Mouse (Mus musculus) E14TG2a.4 (cell line): ENCODE results near the gene Aldh3b1.
A peak's percentile ranks its signal among the peaks of the same experiment; 100 is the strongest.

Source experiments
- H3K27me3 ChIP-seq: 2 replicates; pipeline ENCODE4 v1.6.1; 2014; ENCODE audit warnings: low read length, control low read depth; ENCODE audit not compliant: insufficient read depth
- H3K36me3 ChIP-seq: 2 replicates; pipeline ENCODE4 v1.6.1; 2014; ENCODE audit warnings: low read length, control low read depth; ENCODE audit not compliant: insufficient read depth
- H3K4me1 ChIP-seq: replicated peaks from 2 replicates; pipeline ENCODE4 v1.6.1; 2014; ENCODE audit warnings: low read depth, low read length, control low read depth
- H3K4me3 ChIP-seq: replicated peaks from 2 replicates; pipeline ENCODE4 v1.5.1; 2014; ENCODE audit warnings: mild to moderate bottlenecking, low read length
- H3K9me3 ChIP-seq: 2 replicates; pipeline ENCODE4 v1.6.1; 2014; ENCODE audit warnings: low read length, control low read depth
- CTCF ChIP-seq: conservative IDR thresholded peaks from 2 replicates; pipeline ENCODE4 v1.5.1; 2014; ENCODE audit warnings: low read length
- NANOG ChIP-seq: IDR thresholded peaks from 2 replicates; pipeline ENCODE4 v1.6.1; 2014; ENCODE audit warnings: borderline replicate concordance, low read length, mixed read lengths
- POU5F1 ChIP-seq: IDR thresholded peaks from 2 replicates; pipeline ENCODE4 v1.6.1; 2014; ENCODE audit warnings: low read length, borderline replicate concordance

Gene Aldh3b1

DNA sequence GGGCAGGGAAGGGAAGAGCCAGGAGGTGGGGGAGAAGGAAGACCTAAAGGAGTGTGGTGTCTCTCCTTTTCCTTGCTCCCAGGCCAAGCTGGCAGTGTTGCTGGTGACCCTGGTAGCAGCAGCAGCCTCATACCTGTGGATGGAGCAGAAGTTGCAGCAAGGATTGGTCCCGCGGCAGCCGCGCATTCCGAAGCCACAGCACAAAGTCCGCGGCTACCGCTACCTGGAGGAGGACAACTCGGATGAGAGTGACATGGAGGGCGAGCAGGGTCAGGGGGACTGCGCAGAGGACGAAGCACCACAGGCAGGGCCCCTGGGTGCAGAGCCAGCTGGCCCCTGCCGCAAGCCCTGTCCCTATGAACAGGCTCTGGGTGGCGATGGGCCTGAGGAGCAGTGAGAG is 18.9 kb upstream of the Aldh3b1 start:
- H3K27me3 ChIP-seq = peaks cover 7% of the 10 kb centered on the region
- peaks cover 37% of the 10 kb centered on the region for H3K4me1 ChIP-seq
- TF ChIP-seq CTCF (no peak), POU5F1 (no peak), NANOG (no peak)
- H3K36me3 ChIP-seq = no peaks in the 10 kb centered on the region
- peak overlapping the region; percentile 62 for H3K4me3 ChIP-seq
- no peaks in the 10 kb centered on the region for H3K9me3 ChIP-seq

DNA sequence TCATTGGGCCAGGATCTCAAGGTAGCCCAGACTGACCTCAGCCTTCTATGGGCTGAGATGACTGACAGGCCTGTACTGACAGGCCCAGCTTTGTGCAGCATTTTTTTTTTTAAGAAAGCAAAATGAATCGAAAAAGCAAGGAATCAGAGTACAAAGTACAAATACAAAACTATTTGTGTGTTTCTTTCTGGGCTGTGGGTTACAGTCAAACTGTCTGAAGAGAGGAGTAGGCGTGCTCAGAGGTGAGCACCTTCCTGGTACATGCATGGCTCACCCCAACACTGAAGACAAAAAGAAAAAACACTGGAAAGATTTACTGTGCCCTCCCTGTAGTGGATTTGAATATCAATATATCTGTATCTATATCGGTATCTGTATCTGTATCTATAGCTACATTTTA is 18.2 kb upstream of the Aldh3b1 start:
- TF ChIP-seq CTCF = no peak
- TF ChIP-seq POU5F1 = no peak
- TF ChIP-seq NANOG = no peak
- H3K9me3 ChIP-seq = no peaks in the 10 kb centered on the region
- H3K4me3 ChIP-seq = no peak overlapping the region
- H3K36me3 ChIP-seq = no peaks in the 10 kb centered on the region
- peaks cover 7% of the 10 kb centered on the region for H3K27me3 ChIP-seq
- H3K4me1 ChIP-seq = peaks cover 42% of the 10 kb centered on the region

DNA sequence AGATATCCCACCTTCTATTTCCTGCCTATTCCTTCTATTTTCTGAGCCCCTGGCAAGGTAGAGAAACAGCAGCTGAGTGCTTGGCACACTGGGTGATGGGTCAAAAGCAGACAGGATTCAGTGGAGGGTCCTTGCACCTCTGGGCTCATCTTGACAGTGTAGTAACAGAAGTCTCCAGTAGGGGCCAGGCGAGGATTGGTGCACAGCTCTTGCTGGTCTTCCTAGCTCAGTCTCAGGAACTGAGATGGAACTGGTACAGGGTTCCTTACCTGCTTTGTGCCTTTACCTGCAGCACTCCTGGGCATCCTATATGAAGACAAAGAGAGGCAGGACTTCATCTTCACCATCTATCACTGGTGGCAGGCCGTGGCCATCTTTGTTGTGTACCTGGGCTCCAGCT is 17.1 kb upstream of the Aldh3b1 start:
- no peak for TF ChIP-seq NANOG
- no peak for TF ChIP-seq POU5F1
- peak; percentile 91 for TF ChIP-seq CTCF
- H3K4me1 ChIP-seq = peaks cover 53% of the 10 kb centered on the region
- peaks cover 8% of the 10 kb centered on the region for H3K27me3 ChIP-seq
- no peaks in the 10 kb centered on the region for H3K9me3 ChIP-seq
- no peaks in the 10 kb centered on the region for H3K36me3 ChIP-seq
- H3K4me3 ChIP-seq = no peak overlapping the region

DNA sequence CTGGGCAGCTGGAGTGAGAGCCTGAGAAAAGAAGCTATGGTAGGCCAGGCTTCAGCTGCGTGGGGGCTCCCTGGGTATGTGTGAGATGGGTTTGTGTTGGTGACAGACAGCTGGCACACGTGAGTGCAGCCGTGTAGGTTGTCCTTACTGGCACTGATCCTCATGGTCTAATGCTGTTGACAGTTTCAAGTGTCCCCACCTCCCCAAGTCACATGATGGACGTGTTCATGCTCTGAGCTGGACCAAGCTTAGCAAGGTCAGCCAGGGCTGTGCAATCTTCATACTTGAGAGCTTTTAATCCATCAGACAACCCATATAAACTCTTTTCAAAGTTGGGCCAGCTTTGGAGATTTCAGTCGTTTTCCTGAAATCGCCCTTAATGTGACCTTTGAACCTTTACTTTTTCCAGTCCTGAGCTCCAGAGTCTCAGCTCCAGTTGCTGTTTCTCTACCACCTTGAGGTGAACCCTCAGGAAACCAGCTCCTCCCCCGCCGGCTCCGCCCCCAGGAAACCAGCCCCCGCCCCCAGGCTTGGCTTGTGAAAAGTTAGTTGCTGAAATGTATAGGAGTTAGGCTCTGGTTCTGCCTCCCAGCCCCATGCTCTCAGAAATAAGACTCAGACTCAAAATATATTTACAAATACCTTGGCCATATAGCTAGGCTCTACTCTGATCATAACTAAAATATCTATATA is 16.4 kb upstream of the Aldh3b1 start:
- peaks cover 54% of the 10 kb centered on the region for H3K4me1 ChIP-seq
- H3K36me3 ChIP-seq = no peaks in the 10 kb centered on the region
- H3K9me3 ChIP-seq = no peaks in the 10 kb centered on the region
- H3K4me3 ChIP-seq = no peak overlapping the region
- H3K27me3 ChIP-seq = peaks cover 15% of the 10 kb centered on the region
- no peak for TF ChIP-seq NANOG
- TF ChIP-seq POU5F1 = no peak
- TF ChIP-seq CTCF = no peak

DNA sequence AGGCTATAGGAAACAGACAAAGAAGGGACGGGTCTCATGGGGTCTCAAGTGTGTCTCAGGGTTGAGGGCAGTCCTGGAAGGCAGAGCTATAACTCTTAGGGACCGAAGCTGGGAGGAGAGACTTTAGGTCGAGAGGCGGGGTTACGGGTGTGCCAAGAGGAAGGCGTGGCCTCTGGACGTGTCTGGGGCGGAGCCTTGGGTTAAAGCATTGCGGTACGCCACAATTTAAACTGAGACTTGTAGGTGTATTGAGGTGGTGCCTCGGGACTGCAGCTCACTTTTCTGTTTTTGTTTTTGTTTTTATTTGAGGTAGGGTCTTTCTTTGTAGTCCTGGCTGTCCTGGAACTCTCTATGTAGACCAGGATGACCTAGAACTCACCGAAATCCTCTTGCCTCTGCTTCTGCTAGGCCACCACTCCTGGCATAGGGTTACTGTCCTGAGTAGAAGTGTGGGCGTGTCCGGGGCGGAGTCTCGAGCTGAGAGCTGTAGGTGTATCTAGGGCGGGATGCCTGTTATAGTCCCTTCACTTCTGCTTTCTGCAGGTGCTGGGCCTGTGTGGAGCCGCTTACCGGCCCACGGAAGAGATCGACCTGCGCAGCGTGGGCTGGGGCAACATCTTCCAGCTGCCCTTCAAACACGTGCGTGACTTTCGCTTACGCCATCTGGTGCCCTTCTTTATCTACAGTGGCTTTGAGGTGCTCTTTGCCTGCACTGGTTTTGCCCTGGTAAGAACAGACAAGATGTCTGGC is 13.6 kb upstream of the Aldh3b1 start:
- TF ChIP-seq NANOG = no peak
- no peak for TF ChIP-seq POU5F1
- TF ChIP-seq CTCF = no peak
- Histone ChIP-seq H3K4me3 (peak overlapping the region; percentile 58), H3K36me3 (no peaks in the 10 kb centered on the region), H3K4me1 (peaks cover 39% of the 10 kb centered on the region), H3K27me3 (peaks cover 16% of the 10 kb centered on the region), H3K9me3 (no peaks in the 10 kb centered on the region)

DNA sequence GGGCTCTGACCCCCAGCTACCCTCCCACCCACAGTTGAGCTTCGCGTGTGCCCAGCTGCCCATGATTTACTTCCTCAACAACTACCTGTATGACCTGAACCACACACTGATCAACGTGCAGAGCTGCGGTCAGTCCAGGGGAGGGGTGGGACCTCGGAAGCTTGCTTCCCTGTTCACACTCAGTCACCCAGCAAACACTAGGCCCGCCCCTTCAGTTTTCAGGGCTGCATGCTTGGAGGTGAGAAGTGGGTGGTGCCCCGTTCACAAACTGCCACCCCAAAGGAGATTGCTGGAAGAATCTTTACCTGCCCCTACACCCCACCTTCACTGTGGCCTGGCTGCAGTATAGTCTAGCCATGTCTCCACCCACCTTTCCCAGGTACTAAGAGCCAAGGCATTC is 12.7 kb upstream of the Aldh3b1 start:
- TF ChIP-seq CTCF = no peak
- no peak for TF ChIP-seq NANOG
- no peak for TF ChIP-seq POU5F1
- peak overlapping the region; percentile 58 for H3K4me3 ChIP-seq
- no peaks in the 10 kb centered on the region for H3K36me3 ChIP-seq
- H3K9me3 ChIP-seq = no peaks in the 10 kb centered on the region
- peaks cover 20% of the 10 kb centered on the region for H3K27me3 ChIP-seq
- H3K4me1 ChIP-seq = peaks cover 38% of the 10 kb centered on the region

DNA sequence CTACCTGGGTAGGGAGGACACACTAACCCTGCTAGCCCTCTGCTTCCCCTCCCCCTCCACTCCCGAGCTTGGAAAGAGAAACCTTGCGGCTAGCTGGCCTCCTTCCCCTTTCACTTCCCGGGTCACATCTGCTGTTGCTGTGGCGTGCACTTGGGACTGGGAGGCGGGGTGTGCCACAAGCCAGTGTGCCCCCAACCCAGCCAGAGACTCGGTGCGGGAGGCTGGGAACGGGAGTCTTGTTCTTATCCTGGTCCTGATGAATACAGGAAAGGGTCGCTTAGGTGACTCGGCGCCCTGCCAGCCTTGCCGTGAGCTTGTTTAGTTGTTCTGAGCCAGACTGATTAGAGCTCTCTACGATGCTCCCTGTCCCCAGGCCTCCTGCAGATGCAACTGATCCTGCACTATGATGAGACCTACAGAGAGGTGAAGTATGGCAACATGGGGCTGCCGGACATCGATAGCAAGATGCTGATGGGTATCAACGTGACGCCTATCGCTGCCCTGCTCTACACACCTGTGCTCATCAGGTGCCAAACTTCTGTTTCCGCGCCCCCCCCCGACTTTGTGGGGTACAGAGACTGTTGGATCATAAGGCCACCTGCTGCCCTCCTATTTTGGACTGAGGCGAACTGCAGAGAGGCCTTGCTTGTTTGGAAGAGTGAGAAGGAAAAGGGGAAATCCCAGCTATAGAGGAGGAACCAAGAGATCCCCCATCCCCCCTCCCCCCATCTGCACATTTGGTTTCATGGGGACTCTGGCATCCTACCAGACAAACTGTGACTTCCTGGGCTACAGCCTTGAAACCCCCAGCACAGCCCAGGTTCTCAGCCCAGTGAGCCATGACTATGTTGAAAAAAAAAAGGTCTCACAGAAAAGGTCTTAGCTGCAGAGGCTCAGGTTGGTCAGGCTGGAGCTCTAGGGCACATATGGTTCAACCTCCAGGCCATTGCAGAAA is 6.6 kb upstream of the Aldh3b1 start:
- Histone ChIP-seq H3K4me3 (peak overlapping the region; percentile 79), H3K27me3 (peaks cover 34% of the 10 kb centered on the region), H3K4me1 (peaks cover 31% of the 10 kb centered on the region), H3K36me3 (no peaks in the 10 kb centered on the region), H3K9me3 (no peaks in the 10 kb centered on the region)
- TF ChIP-seq CTCF (no peak), POU5F1 (no peak), NANOG (no peak)

DNA sequence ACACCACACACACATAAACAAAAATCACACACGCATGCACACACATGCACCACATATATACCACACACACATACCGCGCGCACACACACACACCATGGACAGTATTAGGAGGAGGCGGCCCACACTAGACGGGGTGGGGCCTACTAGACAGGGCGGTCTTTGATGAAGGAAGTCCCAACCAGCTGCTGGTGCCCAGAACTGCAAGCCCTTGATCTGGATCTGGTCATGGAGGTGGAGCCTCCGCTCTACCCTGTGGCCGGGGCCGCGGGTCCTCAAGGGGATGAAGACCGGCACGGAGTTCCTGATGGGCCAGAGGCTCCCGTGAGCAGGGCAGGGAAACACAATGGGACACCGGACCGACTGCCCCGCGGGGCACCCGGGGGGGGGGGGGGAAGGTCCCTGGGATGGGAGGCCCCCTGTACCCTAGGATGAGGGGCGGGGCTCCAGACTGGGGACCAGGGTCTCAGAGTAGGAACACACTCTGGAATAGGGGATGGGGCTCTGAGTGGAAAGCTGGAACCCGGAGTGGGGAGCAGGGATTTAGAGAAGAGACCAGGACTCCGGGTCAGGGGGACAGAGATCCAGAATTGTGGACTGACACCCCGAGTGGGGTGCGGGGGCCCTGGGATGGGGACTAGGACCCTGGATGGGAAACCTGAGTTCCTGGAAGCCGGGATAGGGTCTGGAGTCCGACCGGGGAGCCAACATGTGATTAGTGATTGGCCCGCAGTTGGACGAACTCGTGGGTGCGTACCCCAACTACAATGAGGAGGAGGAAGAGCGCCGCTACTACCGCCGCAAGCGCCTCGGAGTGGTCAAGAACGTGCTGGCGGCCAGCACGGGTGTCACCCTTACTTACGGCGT is 5.7 kb upstream of the Aldh3b1 start, which contains the start of gene Unc93b1:
Gene Unc93b1 (plus strand): TSS at position 155 of the 864 bp plus-strand sequence.
- Histone ChIP-seq H3K27me3 (peaks cover 35% of the 10 kb centered on the region), H3K9me3 (no peaks in the 10 kb centered on the region), H3K4me3 (peak within 1 kb of the TSS; percentile 79), H3K4me1 (peaks cover 40% of the 10 kb centered on the region), H3K36me3 (no peaks in the 10 kb centered on the region)
- TF ChIP-seq CTCF (no peak), POU5F1 (no peak), NANOG (no peak)
